In the genomic region with DNA sequence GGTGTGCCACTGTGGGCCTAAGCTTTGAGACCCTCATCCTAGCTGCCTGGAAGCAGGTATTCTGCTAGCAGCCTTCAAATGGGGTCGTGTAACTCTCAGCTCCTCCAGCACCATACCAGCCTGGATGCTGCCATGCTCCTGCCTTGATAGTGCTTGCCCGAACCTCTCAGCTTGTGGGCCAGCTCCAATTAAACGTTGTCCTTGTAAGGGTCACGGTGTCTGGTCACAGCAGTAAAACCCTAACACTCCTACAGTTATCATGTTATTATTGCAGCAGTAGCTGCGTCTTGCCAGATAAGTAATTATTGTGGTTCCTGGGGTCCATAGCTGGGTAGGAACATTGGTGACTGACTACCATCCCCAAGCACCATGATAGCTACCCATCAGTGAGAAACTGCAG, we compare ENCODE assay signal across 27 mouse cellular contexts.
"Had no signal": no experiment of that assay in that cellular context is flagged by ENCODE, and none has a peak within 500 bp of the region (broad histone marks: within the 10 kb centered on the region; RNA-seq: fewer than 3 reads in every experiment).

No protein-coding gene starts in this region.

- ATAC-seq: forebrain, embryonic 13.5 days; forebrain, embryonic 14.5 days; forebrain, embryonic 15.5 days; forebrain, embryonic 16.5 days; forebrain, postnatal 0 days had no signal

- H3K4me3 ChIP-seq: embryonic facial prominence, embryonic 10.5 days; embryonic facial prominence, embryonic 12.5 days; embryonic facial prominence, embryonic 13.5 days; embryonic facial prominence, embryonic 15.5 days; erythroblast, embryonic 14.5 days; forebrain, embryonic 10.5 days; forebrain, embryonic 12.5 days; forebrain, embryonic 13.5 days; forebrain, embryonic 15.5 days; gastrocnemius, adult 2 months; heart, adult 2 months had no signal

- H3K27ac ChIP-seq: embryonic facial prominence, embryonic 10.5 days; embryonic facial prominence, embryonic 12.5 days; embryonic facial prominence, embryonic 13.5 days; embryonic facial prominence, embryonic 15.5 days; forebrain, embryonic 10.5 days; forebrain, embryonic 12.5 days; forebrain, embryonic 13.5 days; forebrain, embryonic 15.5 days; gastrocnemius, adult 2 months; heart, adult 2 months had no signal

- H3K4me1 ChIP-seq: embryonic facial prominence, embryonic 12.5 days; embryonic facial prominence, embryonic 15.5 days; forebrain, embryonic 12.5 days; forebrain, embryonic 13.5 days had no signal

- H3K9ac ChIP-seq: embryonic facial prominence, embryonic 12.5 days; embryonic facial prominence, embryonic 13.5 days; embryonic facial prominence, embryonic 15.5 days; forebrain, embryonic 12.5 days; forebrain, embryonic 13.5 days; forebrain, embryonic 15.5 days; forebrain, postnatal 0 days had no signal

- H3K9me3 ChIP-seq: embryonic facial prominence, embryonic 10.5 days; embryonic facial prominence, embryonic 12.5 days; embryonic facial prominence, embryonic 13.5 days; embryonic facial prominence, embryonic 15.5 days; forebrain, embryonic 10.5 days; forebrain, embryonic 12.5 days; forebrain, embryonic 13.5 days; forebrain, embryonic 15.5 days had no signal

- DNase-seq: cerebellum, adult 2 months; cerebellum, adult 8-10 months; cerebellum, adult 9-10 months; cerebellum, adult 9-11 months; cerebellum, postnatal 10 days; cerebellum, postnatal 14 days; cerebellum, postnatal 25 days; cerebellum, postnatal 36 days; forebrain, postnatal 0 days; gastrocnemius, adult 2 months; gastrocnemius, postnatal 10 days; gastrocnemius, postnatal 14 days; gastrocnemius, postnatal 25 days; gastrocnemius, postnatal 36 days; heart, adult 18-20 months; heart, adult 2 months had no signal

- H3K4me2 ChIP-seq: embryonic facial prominence, embryonic 12.5 days; embryonic facial prominence, embryonic 13.5 days; embryonic facial prominence, embryonic 15.5 days; forebrain, embryonic 12.5 days; forebrain, embryonic 13.5 days; forebrain, embryonic 15.5 days had no signal

- H3K27me3 ChIP-seq: embryonic facial prominence, embryonic 12.5 days; embryonic facial prominence, embryonic 13.5 days; embryonic facial prominence, embryonic 15.5 days; forebrain, embryonic 13.5 days; forebrain, embryonic 15.5 days had no signal

- H3K36me3 ChIP-seq: embryonic facial prominence, embryonic 10.5 days; embryonic facial prominence, embryonic 12.5 days; embryonic facial prominence, embryonic 13.5 days; embryonic facial prominence, embryonic 15.5 days; forebrain, embryonic 10.5 days; forebrain, embryonic 12.5 days; forebrain, embryonic 15.5 days had no signal
